Mouse (Mus musculus) urinary bladder, postnatal 0 days (tissue): ENCODE data around the gene Junb. TPM values are rescaled to one million over a fixed set of nuclear protein-coding genes. Genes with fewer than 3 reads are reported as not detected.

Experiments used
- microRNA-seq: library from miRNA; unstranded; fragments of <30 nt; microRNA quantifications from one replicate; pipeline ENCODE4, GENCODE M21; 2016
- polyA plus RNA-seq: library from polyadenylated mRNA; unstranded; fragments of >200 nt; fragmentation: Nextera tagmentation; extraction: Ambion mirVana; gene quantifications from 2 replicates; pipeline ENCODE4 v1.2.1, GENCODE M21; 2015

Gene Junb
- 87.6 and 102 TPM in 2 replicates for polyA plus RNA-seq

GRCm38 (mm10) chr8:84978248-84978940 lies at the start of gene Junb:
TSS of gene Junb (minus strand) at chr8:84978718.

GRCm38 (mm10) chr8:85026670-85027515 lies 48.4 kb upstream of the Junb start, which contains the start of gene Trir:
TSS of gene Trir (plus strand) at chr8:85026823.

GRCm38 (mm10) chr8:85025098-85025932 lies 46.8 kb upstream of the Junb start, which contains the start of gene Asna1:
TSS of gene Asna1 (minus strand) at chr8:85025281.

GRCm38 (mm10) chr8:85014431-85014830 lies 35.9 kb upstream of the Junb start, which contains the start of gene Best2:
TSS of gene Best2 (minus strand) at chr8:85014531.

GRCm38 (mm10) chr8:84990349-84990748 lies 11.8 kb upstream of the Junb start, which contains the start of gene Hook2:
TSS of gene Hook2 (plus strand) at chr8:84990603.

GRCm38 (mm10) chr8:84969241-84970134 lies 9.0 kb downstream of the Junb start, which contains the start of the genes Gm49661, Prdx2 and Rnaseh2a:
TSS of gene Gm49661 (minus strand) at chr8:84969433.
TSS of gene Prdx2 (plus strand) at chr8:84969587.
TSS of gene Rnaseh2a (minus strand) at chr8:84969767.

GRCm38 (mm10) chr8:84946528-84947240 lies 31.8 kb downstream of the Junb start, which contains the start of gene Rtbdn:
TSS of gene Rtbdn (plus strand) at chr8:84946991.

GRCm38 (mm10) chr8:84936962-84937546 lies 41.5 kb downstream of the Junb start, which contains the start of gene Mast1:
TSS of gene Mast1 (minus strand) at chr8:84937359.

Small RNA genes lying within 50 kb of the gene (microRNA-seq; reads per million reads assigned to microRNA genes)
- gene Gm24197, result not detected

Other genes with a start within 250 kb of the Junb start
- 33.7 and 35.4 TPM in 2 replicates for gene Nfix, start 178.4 kb downstream of the Junb start, polyA plus RNA-seq
- 1.9 and 3.5 TPM in 2 replicates for gene Dand5, start 155.9 kb downstream of the Junb start, polyA plus RNA-seq
- gene Gadd45gip1, start 147.2 kb downstream of the Junb start, polyA plus RNA-seq, result 28.0 and 29.7 TPM in 2 replicates
- gene Rad23a, start 138.1 kb downstream of the Junb start, polyA plus RNA-seq, result 83.9 and 85.7 TPM in 2 replicates
- 351 and 422 TPM in 2 replicates for gene Calr, start 131.8 kb downstream of the Junb start, polyA plus RNA-seq
- gene Farsa, start 121.7 kb downstream of the Junb start, polyA plus RNA-seq, result 41.1 and 45.6 TPM in 2 replicates
- 15.2 and 20.5 TPM in 2 replicates for gene Syce2, start 106.6 kb downstream of the Junb start, polyA plus RNA-seq
- gene Gcdh, start 84.8 kb downstream of the Junb start, polyA plus RNA-seq, result 14.2 and 14.6 TPM in 2 replicates
- 0.18 and 0.27 TPM in 2 replicates for gene Klf1, start 76.8 kb downstream of the Junb start, polyA plus RNA-seq
- 12.4 and 16.0 TPM in 2 replicates for gene Dnase2a, start 70.2 kb downstream of the Junb start, polyA plus RNA-seq
- 0.29 and 0.31 TPM in 2 replicates for gene Mast1, start 41.4 kb downstream of the Junb start, polyA plus RNA-seq
- 0.13 TPM in 1 of 2 replicates, not detected in the other for gene Rtbdn, start 31.7 kb downstream of the Junb start, polyA plus RNA-seq
- gene Gm49661, start 9.3 kb downstream of the Junb start, polyA plus RNA-seq, result 0.68 TPM in 1 of 2 replicates, not detected in the other
- 273 and 312 TPM in 2 replicates for gene Prdx2, start 9.1 kb downstream of the Junb start, polyA plus RNA-seq
- 64.5 and 71.3 TPM in 2 replicates for gene Rnaseh2a, start 9.0 kb downstream of the Junb start, polyA plus RNA-seq
- 20.5 and 20.7 TPM in 2 replicates for gene Hook2, start 11.9 kb upstream of the Junb start, polyA plus RNA-seq
- not detected in 2 replicates for gene Best2, start 35.8 kb upstream of the Junb start, polyA plus RNA-seq
- 65.8 and 66.1 TPM in 2 replicates for gene Asna1, start 46.6 kb upstream of the Junb start, polyA plus RNA-seq
- gene Trir, start 48.1 kb upstream of the Junb start, polyA plus RNA-seq, result 79.0 and 83.5 TPM in 2 replicates
- 23.5 and 26.1 TPM in 2 replicates for gene Tnpo2, start 58.2 kb upstream of the Junb start, polyA plus RNA-seq
- 32.7 and 34.1 TPM in 2 replicates for gene Fbxw9, start 81.3 kb upstream of the Junb start, polyA plus RNA-seq
- gene Gm5741, start 89.3 kb upstream of the Junb start, polyA plus RNA-seq, result not detected in 2 replicates
- gene Dhps, start 93.0 kb upstream of the Junb start, polyA plus RNA-seq, result 35.2 and 40.8 TPM in 2 replicates
- gene Wdr83os, start 102.0 kb upstream of the Junb start, polyA plus RNA-seq, result 111 and 116 TPM in 2 replicates
- 22.6 and 23.3 TPM in 2 replicates for gene Wdr83, start 102.6 kb upstream of the Junb start, polyA plus RNA-seq
- 31.1 and 48.4 TPM in 2 replicates for gene Man2b1, start 104.6 kb upstream of the Junb start, polyA plus RNA-seq
- 1.5 and 1.9 TPM in 2 replicates for gene Zfp791, start 144.4 kb upstream of the Junb start, polyA plus RNA-seq
- gene Cks1brt, start 173.2 kb upstream of the Junb start, polyA plus RNA-seq, result not detected in 2 replicates
- gene Olfr371, start 247.3 kb upstream of the Junb start, polyA plus RNA-seq, result not detected in 2 replicates